ENCODE assay signal across 7 mouse cellular contexts in the genomic region with DNA sequence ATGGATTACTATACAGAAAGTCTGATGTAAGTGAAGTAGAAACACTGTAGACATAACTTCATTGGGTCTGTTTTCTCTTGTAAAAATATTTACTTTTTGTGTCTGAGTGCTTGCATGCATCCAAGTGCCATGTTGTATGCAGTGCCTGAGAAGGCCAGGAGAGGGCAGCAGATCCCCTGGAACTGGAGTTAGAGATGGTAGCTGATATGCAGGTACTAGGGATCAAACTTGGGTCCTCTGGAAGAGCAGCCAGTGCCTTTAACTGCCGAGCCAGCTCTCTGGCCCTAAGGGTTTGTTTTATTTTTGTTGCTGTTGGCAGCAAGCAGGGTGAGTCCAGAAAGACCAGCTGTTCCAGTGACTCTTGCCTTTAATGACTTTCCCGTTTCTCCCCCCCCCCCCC.
DNase-seq lines count a peak whose midpoint lies in the region; ATAC-seq lines count a peak whose summit lies in the region.

No protein-coding gene starts in this region.

- no peak overlapping the region for H3K27ac ChIP-seq in midbrain, embryonic 10.5 days (replicated peaks)
- H3K27ac ChIP-seq in midbrain, embryonic 15.5 days, result no peak overlapping the region

- peak; percentile 58 for DNase-seq in midbrain, embryonic 10.5 days (ENCODE audit: low spot score)
- peak; percentile 73 for DNase-seq in adrenal gland, postnatal 10 days
- peak; percentile 64 for DNase-seq in embryo, embryonic 10 days (ENCODE audit: low spot score)
- peak; percentile 63 to 76 for DNase-seq in kidney, postnatal 25 days
- peak; percentile 69 for DNase-seq in lung, postnatal 10 days
- DNase-seq in spleen, postnatal 4 days (ENCODE audit: low spot score in 2 of 2), result peak; percentile 25 to 70

- H3K4me3 ChIP-seq in midbrain, embryonic 10.5 days, result no peak overlapping the region
- H3K4me3 ChIP-seq in midbrain, embryonic 15.5 days, result no peak overlapping the region

- ATAC-seq in midbrain, embryonic 15.5 days (replicated peaks), result no peak

- H3K9ac ChIP-seq in midbrain, embryonic 15.5 days, result no peak overlapping the region

- no peak overlapping the region for H3K4me2 ChIP-seq in midbrain, embryonic 15.5 days

- H3K27me3 ChIP-seq in midbrain, embryonic 10.5 days (ENCODE audit: low read depth, poor library complexity, severe bottlenecking), result no peaks in the 10 kb centered on the region
- no peaks in the 10 kb centered on the region for H3K27me3 ChIP-seq in midbrain, embryonic 15.5 days (replicated peaks)

- no peaks in the 10 kb centered on the region for H3K9me3 ChIP-seq in midbrain, embryonic 10.5 days (replicated peaks)
- no peaks in the 10 kb centered on the region for H3K9me3 ChIP-seq in midbrain, embryonic 15.5 days

- 76% methylated on average over 2 of the region's 2 CpGs for WGBS in midbrain, embryonic 10.5 days
- 78% methylated on average over 2 of the region's 2 CpGs for WGBS in midbrain, embryonic 15.5 days

- H3K4me1 ChIP-seq in midbrain, embryonic 10.5 days, result no peaks in the 10 kb centered on the region
- no peaks in the 10 kb centered on the region for H3K4me1 ChIP-seq in midbrain, embryonic 15.5 days

- H3K36me3 ChIP-seq in midbrain, embryonic 10.5 days, result no peaks in the 10 kb centered on the region
- no peaks in the 10 kb centered on the region for H3K36me3 ChIP-seq in midbrain, embryonic 15.5 days (replicated peaks)
